ENCODE assay signal across 9 mouse cellular contexts in the genomic region with DNA sequence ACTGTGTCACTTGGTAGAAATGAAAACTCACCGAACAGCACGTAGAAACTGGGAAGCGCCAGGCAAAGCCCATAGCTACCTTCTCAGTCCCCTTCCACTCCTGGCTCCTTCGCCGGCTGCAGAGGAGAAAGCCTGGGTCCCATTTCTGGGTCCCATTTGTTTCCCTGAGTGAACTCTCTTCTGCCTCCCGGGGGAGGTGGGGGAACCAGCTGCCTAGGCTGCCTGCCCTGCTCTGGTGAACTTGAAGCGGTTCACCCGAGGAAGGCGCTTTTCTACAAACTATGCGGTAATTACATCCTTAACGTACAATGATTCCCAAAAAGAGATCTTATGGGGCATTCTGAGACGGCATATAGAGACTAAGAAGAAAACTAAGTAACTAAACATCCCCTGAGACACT. TPM values are rescaled to one million over a fixed set of nuclear protein-coding genes. Genes with fewer than 3 reads are reported as not detected.
DNase-seq lines count a peak whose midpoint lies in the region; ATAC-seq and TF ChIP-seq lines count a peak whose summit lies in the region.
"Had no signal": no experiment of that assay in that cellular context is flagged by ENCODE, and none has a peak within 500 bp of the region (broad histone marks: within the 10 kb centered on the region; RNA-seq: fewer than 3 reads in every experiment).

No protein-coding gene starts in this region.

- WGBS in lung, postnatal 0 days = 10% methylated on average over 12 of the region's 12 CpGs
- 8% methylated on average over 12 of the region's 12 CpGs for WGBS in limb, embryonic 14.5 days
- WGBS in stomach, embryonic 15.5 days = 10% methylated on average over 12 of the region's 12 CpGs

- H3K27me3 ChIP-seq in lung, postnatal 0 days (replicated peaks; ENCODE audit: insufficient read depth, low read length) = peaks cover 20% of the 10 kb centered on the region
- peaks cover 40% of the 10 kb centered on the region for H3K27me3 ChIP-seq in limb, embryonic 14.5 days (ENCODE audit: control insufficient read depth, insufficient read depth, low read length)
- H3K27me3 ChIP-seq in stomach, embryonic 15.5 days (replicated peaks) = peaks cover 27% of the 10 kb centered on the region

- 0 out of 2 replicates have a peak overlapping the region, but pooled peaks have one; percentile 3 for H3K9ac ChIP-seq in lung, postnatal 0 days (replicated peaks; ENCODE audit: low read depth)
- peak overlapping the region; percentile 51; the same call in 1 of the 2 replicates for H3K9ac ChIP-seq in limb, embryonic 14.5 days (ENCODE audit: low read depth, low read length, severe bottlenecking)
- H3K9ac ChIP-seq in stomach, embryonic 15.5 days = 0 out of 2 replicates have a peak overlapping the region, but pooled peaks have one; percentile 31

- no peaks in the 10 kb centered on the region for H3K4me1 ChIP-seq in lung, postnatal 0 days (ENCODE audit: insufficient read depth, low read depth, low read length)
- peaks cover 13% of the 10 kb centered on the region for H3K4me1 ChIP-seq in limb, embryonic 14.5 days (ENCODE audit: control insufficient read depth, insufficient read depth, low read length)
- H3K4me1 ChIP-seq in stomach, embryonic 15.5 days = peaks cover 24% of the 10 kb centered on the region

- intact Hi-C loops in gastrocnemius, postnatal 36 days (cut with DNase I) = no loop called here

- TF ChIP-seq EP300 in lung, postnatal 0 days (IDR thresholded peaks at IDR 0.05) = no peak

- H3K4me2 ChIP-seq in lung, postnatal 0 days (replicated peaks; ENCODE audit: low read depth, low read length) = peak overlapping the region; percentile 74
- H3K4me2 ChIP-seq in limb, embryonic 14.5 days (replicated peaks; ENCODE audit: low read depth, low read length, severe bottlenecking) = peak overlapping the region; percentile 84
- peak overlapping the region; percentile 85 for H3K4me2 ChIP-seq in stomach, embryonic 15.5 days

- peak; percentile 40 for DNase-seq in gastrocnemius, postnatal 10 days
- DNase-seq in gastrocnemius, postnatal 36 days = no peak
- no peak for DNase-seq in lung, postnatal 0 days (ENCODE audit: low spot score)
- DNase-seq in lung, postnatal 14 days = no peak
- DNase-seq in limb, embryonic 14.5 days (ENCODE audit: low spot score) = no peak
- no peak for DNase-seq in cerebellum, postnatal 10 days
- DNase-seq in adrenal gland, postnatal 14 days = no peak

- H3K9me3 ChIP-seq in lung, postnatal 0 days (ENCODE audit: low read length) = no peaks in the 10 kb centered on the region
- H3K9me3 ChIP-seq in limb, embryonic 14.5 days (ENCODE audit: control insufficient read depth, low read length) = no peaks in the 10 kb centered on the region
- no peaks in the 10 kb centered on the region for H3K9me3 ChIP-seq in stomach, embryonic 15.5 days

- H3K4me3 ChIP-seq in lung, postnatal 0 days (ENCODE audit: low read depth, low read length) = peak overlapping the region; percentile 46; the same call in 1 of the 2 replicates
- peak overlapping the region; percentile 49 for H3K4me3 ChIP-seq in limb, embryonic 14.5 days (replicated peaks; ENCODE audit: low read length)
- peak overlapping the region; percentile 59 for H3K4me3 ChIP-seq in stomach, embryonic 15.5 days (replicated peaks)

- H3K36me3 ChIP-seq in lung, postnatal 0 days (ENCODE audit: insufficient read depth, low read length) = no peaks in the 10 kb centered on the region
- H3K36me3 ChIP-seq in limb, embryonic 14.5 days (ENCODE audit: control insufficient read depth, insufficient read depth, low read length) = no peaks in the 10 kb centered on the region
- H3K36me3 ChIP-seq in stomach, embryonic 15.5 days = no peaks in the 10 kb centered on the region

- TF ChIP-seq CTCF in lung, postnatal 0 days (IDR thresholded peaks at IDR 0.05) = no peak

- no peak for ATAC-seq in lung, postnatal 0 days
- no peak for ATAC-seq in limb, embryonic 14.5 days (ENCODE audit: low FRiP score, low read depth)
- no peak for ATAC-seq in stomach, embryonic 15.5 days (ENCODE audit: insufficient read depth, low FRiP score, low read depth)

- H3K27ac ChIP-seq in lung, postnatal 0 days (ENCODE audit: low read length) = no peak overlapping the region
- no peak overlapping the region for H3K27ac ChIP-seq in limb, embryonic 14.5 days (replicated peaks; ENCODE audit: low read depth, low read length)
- H3K27ac ChIP-seq in stomach, embryonic 15.5 days = peak overlapping the region; percentile 82
- H3K27ac ChIP-seq: macrophage had no signal

- TF ChIP-seq POLR2A in limb, embryonic 14.5 days (IDR thresholded peaks at IDR 0.05; ENCODE audit: borderline replicate concordance, extremely low read depth, insufficient read depth, insufficient read length) = no peak

RNA-seq across cellular contexts. Expression of a gene that starts 0.8 kb away (rescaled TPM):
- 1 to 10 TPM; 4.7 to 6.5 TPM for total RNA-seq in gastrocnemius, postnatal 10 days (2021)
- total RNA-seq in gastrocnemius, postnatal 36 days (2021) = under 1 TPM; 0.69 to 0.84 TPM
- polyA plus RNA-seq in lung, postnatal 0 days (2015; fragmentation: Nextera tagmentation; extraction: Ambion mirVana) = 1.9 and 2.7 TPM in 2 replicates
- polyA plus RNA-seq in limb, embryonic 14.5 days (2012; rRNA removed) = 14.8 and 15.5 TPM in 2 replicates
- 14.7 and 14.8 TPM in 2 replicates for polyA plus RNA-seq in limb, embryonic 14.5 days (2014; fragmentation: Nextera tagmentation; extraction: Ambion mirVana)
- 25.4 and 30.3 TPM in 2 replicates for polyA plus RNA-seq in stomach, embryonic 15.5 days (2015; fragmentation: Nextera tagmentation; extraction: Ambion mirVana)
- total RNA-seq in adrenal gland, postnatal 14 days (2021) = 0.60 TPM in 1 of 2 replicates, not detected in the other
- polyA plus RNA-seq: macrophage had no signal

RNA-seq across cellular contexts. Expression of a gene that starts 44.2 kb away (rescaled TPM):
- total RNA-seq in gastrocnemius, postnatal 10 days (2021) = 10 to 100 TPM; 37.0 to 47.7 TPM
- total RNA-seq in gastrocnemius, postnatal 36 days (2021) = 10 to 100 TPM; 22.0 to 22.6 TPM
- polyA plus RNA-seq in lung, postnatal 0 days (2015; fragmentation: Nextera tagmentation; extraction: Ambion mirVana) = 17.0 and 26.3 TPM in 2 replicates
- 9.3 and 10.2 TPM in 2 replicates for polyA plus RNA-seq in limb, embryonic 14.5 days (2012; rRNA removed)
- polyA plus RNA-seq in limb, embryonic 14.5 days (2014; fragmentation: Nextera tagmentation; extraction: Ambion mirVana) = 10.0 and 11.4 TPM in 2 replicates
- 8.5 and 13.5 TPM in 2 replicates for polyA plus RNA-seq in stomach, embryonic 15.5 days (2015; fragmentation: Nextera tagmentation; extraction: Ambion mirVana)
- 14.0 and 14.4 TPM in 2 replicates for total RNA-seq in adrenal gland, postnatal 14 days (2021)

RNA-seq across cellular contexts. Expression of a gene that starts 51.4 kb away (rescaled TPM):
- 100 to 1,000 TPM; 140 to 154 TPM for total RNA-seq in gastrocnemius, postnatal 10 days (2021)
- total RNA-seq in gastrocnemius, postnatal 36 days (2021) = 100 to 1,000 TPM; 123 to 146 TPM
- 412 and 458 TPM in 2 replicates for polyA plus RNA-seq in lung, postnatal 0 days (2015; fragmentation: Nextera tagmentation; extraction: Ambion mirVana)
- polyA plus RNA-seq in limb, embryonic 14.5 days (2012; rRNA removed) = 118 and 129 TPM in 2 replicates
- 472 and 474 TPM in 2 replicates for polyA plus RNA-seq in limb, embryonic 14.5 days (2014; fragmentation: Nextera tagmentation; extraction: Ambion mirVana)
- polyA plus RNA-seq in stomach, embryonic 15.5 days (2015; fragmentation: Nextera tagmentation; extraction: Ambion mirVana) = 575 TPM in 2 replicates
- 334 and 370 TPM in 2 replicates for total RNA-seq in adrenal gland, postnatal 14 days (2021)
